Mouse (Mus musculus) heart, adult 18-20 months (tissue): ENCODE measurements around the gene Olfr525. TPM values are rescaled to one million over a fixed set of nuclear protein-coding genes. Genes with fewer than 3 reads are reported as not detected.

Experiments used
- DNase-seq, 2 experiments: peaks; one replicate each; pipeline ENCODE4 v3.0.0; 2021 to 2022; ENCODE audit warnings: mixed read lengths in 1 of 2
- long read RNA-seq, 2 experiments: library from polyadenylated mRNA; stranded (forward); transcript quantifications; one replicate each; pipeline ENCODE4 v2.0.0; 2021
- total RNA-seq, 2 experiments: library from RNA; stranded (reverse); gene quantifications; 2 replicates each; pipeline ENCODE4 v1.2.3; 2021

Olfr525 gene
- total RNA-seq, result not detected
- long read RNA-seq, experiment 1, result 0 reads
- long read RNA-seq, experiment 2, result 0 reads

DNA sequence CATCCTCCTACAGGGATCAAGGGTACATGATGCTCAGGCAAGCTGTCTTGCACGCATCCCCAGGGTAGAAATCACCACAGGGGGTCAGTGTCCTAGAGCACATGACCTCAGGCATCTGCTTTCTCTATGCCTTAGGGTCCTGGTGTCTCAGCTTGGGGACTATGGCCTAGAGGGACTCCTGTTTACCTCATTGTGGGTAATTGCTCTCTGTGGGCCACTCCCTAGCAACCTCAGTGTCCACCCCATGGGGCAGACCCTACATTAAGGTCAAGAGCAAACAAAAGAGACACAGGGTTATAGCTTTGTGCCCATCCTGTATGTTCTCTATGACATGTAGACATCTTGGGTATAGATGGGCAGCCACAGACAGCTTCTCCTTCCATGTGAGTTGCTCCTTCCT, at the start of gene Olfr525:
TSS of gene Olfr525 (plus strand) at position 301 of the 400 bp plus-strand sequence.
- no peak for DNase-seq

DNA sequence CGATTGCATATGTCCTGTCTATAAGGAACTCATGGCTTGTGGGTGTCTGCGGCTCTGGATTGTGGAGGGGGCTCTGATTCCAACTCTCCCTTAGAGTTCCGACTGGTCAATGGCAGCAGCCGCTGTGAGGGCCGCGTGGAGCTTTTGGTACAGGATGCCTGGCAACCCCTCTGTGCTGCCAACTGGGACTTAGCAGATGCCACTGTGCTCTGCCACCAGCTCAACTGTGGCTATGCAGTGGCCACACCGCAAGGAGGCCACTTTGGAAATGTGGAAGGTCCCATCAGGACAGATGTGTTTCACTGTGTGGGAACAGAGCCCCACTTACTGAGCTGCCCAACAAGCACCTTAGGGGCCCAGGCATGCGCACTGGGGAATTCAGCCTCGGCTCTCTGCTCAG, 24.9 kb upstream of the Olfr525 start:
- DNase-seq, result no peak

DNA sequence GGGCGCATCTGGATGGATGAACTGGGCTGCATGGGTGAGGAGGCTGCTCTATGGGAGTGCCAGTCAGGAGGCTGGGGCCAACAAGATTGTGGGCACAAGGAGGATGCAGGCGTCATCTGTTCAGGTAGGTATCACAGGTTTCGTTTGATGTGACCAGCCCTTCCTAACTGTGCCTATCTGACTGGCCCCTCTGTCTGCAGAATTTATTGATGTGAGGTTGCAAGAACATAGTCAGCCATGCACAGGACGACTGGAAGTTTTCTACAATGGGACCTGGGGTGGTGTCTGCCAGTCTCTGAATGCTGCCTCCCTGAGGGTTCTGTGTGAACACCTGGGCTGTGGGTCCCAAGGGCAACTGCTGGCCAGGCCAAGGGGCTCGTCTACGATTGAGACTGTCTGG, 23.8 kb upstream of the Olfr525 start:
- DNase-seq, result no peak

DNA sequence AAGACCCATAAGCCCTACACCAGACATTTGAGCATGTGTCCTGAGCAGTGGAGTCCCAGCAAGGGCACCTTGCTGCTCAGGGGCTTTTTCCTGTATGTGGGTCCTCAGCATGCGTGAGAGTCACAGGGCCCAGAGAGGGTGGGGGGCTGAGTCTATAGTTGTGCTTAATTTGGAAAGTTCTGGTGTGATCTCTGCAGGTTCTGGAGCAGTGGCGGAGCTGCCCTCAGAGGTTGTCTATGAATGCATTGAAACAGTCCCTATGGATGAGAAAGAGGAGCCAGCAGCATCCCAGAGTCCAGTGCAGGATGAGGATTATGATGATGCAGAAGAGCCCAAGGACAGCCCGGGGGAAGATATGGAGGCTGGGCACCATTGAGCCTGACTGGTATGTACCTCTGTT, 21.2 kb upstream of the Olfr525 start:
- no peak for DNase-seq

DNA sequence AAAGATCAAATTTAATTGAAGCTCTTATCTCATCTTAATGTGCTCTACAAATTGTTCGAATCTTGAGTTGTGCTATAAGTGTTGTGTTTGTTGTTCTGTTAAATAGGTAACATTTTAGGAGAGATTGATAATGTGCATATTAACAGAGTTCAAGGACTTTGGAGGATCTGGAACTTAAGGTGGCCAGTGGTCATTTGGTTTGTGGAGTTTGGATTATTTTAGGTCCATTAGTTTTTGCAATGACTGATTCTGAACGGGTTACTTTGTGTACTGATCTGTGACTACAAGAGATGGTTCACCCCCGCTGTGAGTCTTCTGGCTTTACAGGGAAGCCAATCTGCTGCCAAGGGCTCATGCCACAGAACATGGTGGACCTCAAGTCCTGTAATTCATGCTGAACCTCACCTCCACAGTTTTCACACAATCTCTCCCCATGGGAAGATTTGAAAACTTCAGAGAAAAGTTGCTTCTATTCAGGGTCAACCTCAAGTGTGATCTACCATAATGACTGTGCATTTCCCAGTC, 735 bp upstream of the Olfr525 start:
- DNase-seq, result no peak

DNA sequence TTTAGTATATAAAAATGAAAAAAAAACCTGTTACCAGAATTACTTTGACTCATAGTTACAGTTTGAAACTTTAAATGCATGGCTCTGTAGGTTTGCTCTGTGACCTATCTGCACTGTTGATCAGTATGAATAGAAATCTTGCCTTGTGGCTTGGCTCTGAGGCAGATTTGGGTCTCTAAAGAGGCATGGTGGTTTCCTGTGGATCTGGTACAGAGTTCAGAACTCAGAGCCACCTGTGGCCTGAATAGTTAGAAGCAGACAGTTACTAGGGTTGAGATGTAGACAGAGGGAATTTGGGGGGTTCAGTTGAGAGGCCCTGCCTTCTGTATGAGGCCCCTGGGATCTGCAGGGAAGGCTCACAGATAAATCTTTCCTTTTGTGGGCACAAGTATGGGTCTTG, 477 bp downstream of the Olfr525 start:
- DNase-seq, result no peak

DNA sequence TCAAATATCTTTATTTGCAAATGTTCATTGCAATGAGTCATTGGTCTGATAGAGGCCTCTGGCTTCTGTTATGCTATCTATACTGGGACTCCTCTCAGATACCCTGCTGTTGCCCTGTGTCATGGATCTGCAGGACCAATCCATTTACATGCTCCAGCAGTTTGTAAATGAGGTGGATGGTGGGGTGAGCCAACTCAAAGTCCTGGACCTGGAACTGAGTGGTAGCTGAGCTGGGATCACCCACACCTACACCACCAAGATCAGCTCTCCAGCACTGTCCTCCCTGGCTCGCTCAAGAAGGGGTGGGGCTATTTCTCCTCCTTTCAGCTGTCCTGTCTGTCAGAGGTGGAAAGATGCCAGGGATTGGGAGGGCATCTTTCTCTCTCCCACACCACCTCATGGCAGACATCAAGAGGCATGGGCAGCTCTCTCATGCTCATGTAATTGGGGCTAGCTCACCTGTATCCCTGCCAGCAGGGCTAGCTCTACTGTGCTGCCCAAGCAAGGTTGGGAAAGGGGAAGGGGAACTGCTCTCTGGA, 9.2 kb downstream of the Olfr525 start:
- DNase-seq, result no peak

DNA sequence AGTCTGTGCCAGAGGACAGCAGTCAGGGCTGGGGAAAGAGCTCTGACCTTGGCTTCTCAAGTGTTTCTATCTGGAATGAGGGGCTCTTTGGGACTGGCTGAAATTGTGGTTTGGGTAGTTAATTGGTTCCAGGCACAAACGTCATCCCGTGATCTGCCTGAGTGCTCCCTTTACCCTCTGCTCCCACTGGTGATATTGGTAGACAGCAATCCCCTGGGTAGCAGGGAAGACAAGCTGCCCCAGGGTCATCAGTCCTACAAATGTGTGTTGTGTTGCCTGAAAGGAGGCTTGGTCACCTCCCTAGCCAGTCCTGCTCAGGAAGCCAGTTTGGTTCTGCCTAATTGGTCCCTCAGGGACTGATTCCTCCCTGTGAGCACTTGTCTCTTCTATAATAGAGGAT, 13.1 kb downstream of the Olfr525 start, which contains the start of gene Olfr527:
TSS of gene Olfr527 (plus strand) at position 301 of the 400 bp plus-strand sequence.
- no peak for DNase-seq

DNA sequence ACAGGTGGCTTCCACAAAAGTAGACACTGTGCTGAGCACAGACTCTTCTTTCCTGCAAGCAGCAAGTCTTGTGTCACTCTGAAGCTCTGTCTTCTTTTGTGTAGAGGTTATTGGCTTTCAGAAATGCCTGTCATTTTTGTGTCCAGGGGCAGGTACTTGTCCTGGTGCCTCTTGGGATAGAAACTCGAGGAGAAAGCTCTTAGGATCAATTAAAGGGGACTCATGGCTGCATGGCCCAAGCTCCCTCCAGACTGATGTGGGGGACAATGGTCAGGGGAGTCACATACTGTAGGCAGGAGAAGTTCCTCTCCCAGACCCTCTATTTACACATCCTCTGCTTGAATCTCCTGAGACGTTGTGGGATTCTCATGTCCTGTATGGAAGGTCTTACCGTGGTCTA, 40.9 kb downstream of the Olfr525 start, which contains the start of gene Olfr60:
TSS of gene Olfr60 (minus strand) at position 101 of the 400 bp plus-strand sequence.
- no peak for DNase-seq

DNA sequence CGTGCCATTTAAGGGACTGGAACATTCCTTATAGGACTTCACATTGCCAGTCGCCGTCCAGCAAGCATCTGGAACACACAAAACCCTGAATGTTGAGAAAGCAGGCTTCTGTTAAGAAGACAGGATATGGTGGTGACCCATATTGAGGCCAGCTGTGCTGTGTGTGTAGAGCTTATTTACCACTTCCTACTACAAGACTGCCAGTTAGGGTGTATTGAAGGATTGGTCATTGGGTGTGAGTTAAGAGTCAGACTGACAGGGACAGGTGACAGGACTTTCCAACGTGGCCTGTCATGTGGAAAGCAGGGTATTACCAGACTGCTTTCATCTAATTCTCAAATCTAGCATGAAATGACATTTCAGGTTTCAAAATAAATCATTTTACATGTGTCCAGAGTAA, 53.6 kb downstream of the Olfr525 start:
- DNase-seq, result no peak

DNA sequence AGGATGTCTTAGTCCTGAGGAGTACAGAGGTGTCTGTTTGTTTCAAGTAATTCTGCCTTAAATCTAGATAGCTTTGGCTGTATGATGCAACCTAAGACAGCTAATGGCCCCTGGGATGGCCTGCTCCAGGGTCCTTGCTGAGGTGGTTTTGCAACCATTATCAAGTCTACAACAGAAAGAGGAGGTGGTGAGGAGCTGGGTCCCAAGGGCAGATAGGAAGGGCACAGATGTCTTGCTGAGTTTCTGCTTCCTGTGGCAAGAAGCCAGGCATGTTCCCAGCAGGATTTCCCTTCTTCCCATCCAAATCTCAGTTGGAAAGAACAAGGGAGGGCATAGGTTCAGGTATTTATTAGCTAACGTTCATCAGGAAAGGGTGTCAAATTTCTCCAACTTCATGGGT, 55.6 kb downstream of the Olfr525 start, which contains the start of gene Olfr530:
TSS of gene Olfr530 (minus strand) at position 101 of the 400 bp plus-strand sequence.
- no peak for DNase-seq

DNA sequence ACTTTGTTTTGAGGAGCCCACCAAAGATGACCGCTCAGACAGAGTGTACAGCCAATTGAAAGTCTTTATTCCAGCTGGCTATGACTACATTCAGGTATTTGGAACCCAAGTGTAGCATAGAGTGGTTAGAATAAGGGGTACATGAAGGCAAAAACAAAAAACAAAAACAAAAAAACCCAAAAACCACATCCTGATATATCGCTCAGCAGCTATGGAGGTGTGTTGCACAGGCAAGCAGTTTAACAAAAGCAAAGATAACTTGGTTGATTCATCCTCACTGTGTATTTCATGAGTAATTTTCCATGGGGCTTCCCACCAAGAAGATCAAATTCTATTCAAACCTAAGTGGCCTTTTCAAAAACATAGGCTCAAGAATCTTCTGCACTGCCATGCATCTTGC, 56.3 kb downstream of the Olfr525 start:
- DNase-seq, result no peak

Other genes starting within 250 kb of the Olfr525 start
- gene Caly, start 238.3 kb upstream of the Olfr525 start, total RNA-seq, result not detected
- not detected for gene Prap1, start 227.5 kb upstream of the Olfr525 start, total RNA-seq
- gene Fuom, start 218.4 kb upstream of the Olfr525 start, total RNA-seq, result 10 to 100 TPM; 76.2 to 87.2 TPM
- 1 to 10 TPM; 3.6 to 5.5 TPM for gene Paox, start 205.1 kb upstream of the Olfr525 start, total RNA-seq
- gene Echs1, start 204.4 kb upstream of the Olfr525 start, total RNA-seq, result 100 to 1,000 TPM; 512 to 515 TPM
- 10 to 100 TPM; 28.5 to 34.2 TPM for gene Mtg1, start 183.3 kb upstream of the Olfr525 start, total RNA-seq
- gene Sprn, start 166.0 kb upstream of the Olfr525 start, total RNA-seq, result under 1 TPM; 0.35 to 0.41 TPM
- gene Olfr522, start 156.1 kb upstream of the Olfr525 start, total RNA-seq, result not detected
- not detected for gene Olfr523, start 147.6 kb upstream of the Olfr525 start, total RNA-seq
- gene Olfr524, start 114.9 kb upstream of the Olfr525 start, total RNA-seq, result not detected
- gene Cd163l1, start 102.6 kb upstream of the Olfr525 start, total RNA-seq, result under 1 TPM in 1 of 2 experiments, not detected in 1; 0.20 TPM
- not detected for gene 5830411N06Rik, start 73.6 kb upstream of the Olfr525 start, total RNA-seq
- not detected for gene Olfr527, start 13.2 kb downstream of the Olfr525 start, total RNA-seq
- not detected for gene Olfr60, start 40.8 kb downstream of the Olfr525 start, total RNA-seq
- not detected for gene Olfr530, start 55.5 kb downstream of the Olfr525 start, total RNA-seq
- not detected for gene Olfr531, start 82.1 kb downstream of the Olfr525 start, total RNA-seq
- gene Olfr532, start 100.8 kb downstream of the Olfr525 start, total RNA-seq, result not detected
- not detected for gene Olfr533, start 142.5 kb downstream of the Olfr525 start, total RNA-seq
- gene Olfr535, start 163.4 kb downstream of the Olfr525 start, total RNA-seq, result not detected
- gene Olfr536, start 186.5 kb downstream of the Olfr525 start, total RNA-seq, result not detected
- not detected for gene Olfr538, start 247.0 kb downstream of the Olfr525 start, total RNA-seq